Mouse (Mus musculus): ENCODE data around the gene Rptor. TPM values are rescaled to one million over a fixed set of nuclear protein-coding genes. Genes with fewer than 3 reads are reported as not detected.

Rptor gene
- polyA plus RNA-seq, 1 experiment from 2014 or later = 9.1 TPM

DNA sequence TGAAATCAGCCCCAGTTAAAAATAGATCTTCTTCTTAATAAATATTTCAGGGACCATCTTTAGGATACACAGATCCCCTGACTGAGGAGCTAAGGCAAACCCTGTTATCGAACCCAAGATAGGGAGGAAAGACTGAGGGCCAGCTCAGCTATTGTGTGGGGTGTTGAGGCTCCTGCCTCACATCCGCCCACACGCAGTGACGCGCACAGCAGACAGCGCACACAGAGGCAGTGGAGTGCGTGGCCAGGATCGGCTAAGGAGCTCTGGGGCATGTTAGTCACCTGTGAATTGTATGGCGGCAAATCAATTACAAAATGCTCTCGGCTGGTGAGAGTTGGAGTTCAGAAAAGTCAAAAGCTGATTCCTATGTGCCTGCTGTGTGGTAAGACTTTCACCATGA lies 37.0 kb upstream of the Rptor start:
- no peak overlapping the region for H3K4me2 ChIP-seq (replicated peaks; ENCODE audit: low read depth, low read length)
- H3K9ac ChIP-seq (replicated peaks; ENCODE audit: low read length) = no peak overlapping the region
- H3K9me3 ChIP-seq (ENCODE audit: low read length) = no peaks in the 10 kb centered on the region
- H3K4me1 ChIP-seq (ENCODE audit: insufficient read depth, low read length) = 0 out of 2 replicates have a peak, but pooled peaks cover 4% of the 10 kb centered on the region
- no peak overlapping the region for H3K4me3 ChIP-seq (ENCODE audit: low read length)
- no peaks in the 10 kb centered on the region for H3K36me3 ChIP-seq (ENCODE audit: insufficient read depth, low read length)
- peaks cover 4% of the 10 kb centered on the region; the same call in 1 of the 2 replicates for H3K27me3 ChIP-seq (ENCODE audit: insufficient read depth, low read length)
- 32% methylated on average over 10 of the region's 10 CpGs for WGBS
- no peak overlapping the region for H3K27ac ChIP-seq (ENCODE audit: low read length)
- ATAC-seq (ENCODE audit: low FRiP score, low TSS enrichment) = no peak

DNA sequence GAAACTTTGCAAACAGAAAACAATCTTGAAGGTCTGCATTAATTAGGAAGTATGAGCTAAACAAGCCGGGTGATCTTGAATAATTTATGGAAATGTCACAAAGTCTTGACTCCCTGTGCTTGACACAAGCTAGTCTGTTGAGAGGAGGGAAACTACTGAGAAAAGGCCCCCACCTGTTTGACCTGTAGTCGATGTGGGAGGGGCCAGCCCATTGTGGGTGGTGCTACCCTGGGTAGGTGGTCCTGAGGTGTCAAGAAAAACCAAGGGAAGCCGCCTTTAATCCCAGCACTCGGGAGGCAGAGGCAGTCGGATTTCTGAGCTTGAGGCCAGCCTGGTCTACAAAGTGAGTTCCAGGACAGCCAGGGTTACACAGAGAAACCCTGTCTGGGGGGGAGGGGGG lies 36.5 kb upstream of the Rptor start:
- Histone ChIP-seq H3K36me3 (ENCODE audit: insufficient read depth, low read length) (no peaks in the 10 kb centered on the region), H3K9ac (replicated peaks; ENCODE audit: low read length) (no peak overlapping the region), H3K27ac (ENCODE audit: low read length) (no peak overlapping the region), H3K4me1 (ENCODE audit: insufficient read depth, low read length) (0 out of 2 replicates have a peak, but pooled peaks cover 4% of the 10 kb centered on the region), H3K4me3 (ENCODE audit: low read length) (no peak overlapping the region), H3K4me2 (replicated peaks; ENCODE audit: low read depth, low read length) (no peak overlapping the region), H3K9me3 (ENCODE audit: low read length) (no peaks in the 10 kb centered on the region), H3K27me3 (ENCODE audit: insufficient read depth, low read length) (peaks cover 4% of the 10 kb centered on the region; the same call in 1 of the 2 replicates)
- no peak for ATAC-seq (ENCODE audit: low FRiP score, low TSS enrichment)
- 64% methylated on average over 5 of the region's 5 CpGs for WGBS

- WGBS = 58% methylated on average over 15 of the region's 15 CpGs
- Histone ChIP-seq H3K9me3 (ENCODE audit: low read length) (no peaks in the 10 kb centered on the region), H3K27me3 (ENCODE audit: insufficient read depth, low read length) (no peaks in the 10 kb centered on the region), H3K36me3 (ENCODE audit: insufficient read depth, low read length) (no peaks in the 10 kb centered on the region), H3K27ac (ENCODE audit: low read length) (no peak overlapping the region), H3K4me3 (ENCODE audit: low read length) (no peak overlapping the region), H3K9ac (replicated peaks; ENCODE audit: low read length) (no peak overlapping the region; the same call in 1 of the 2 replicates), H3K4me2 (replicated peaks; ENCODE audit: low read depth, low read length) (no peak overlapping the region), H3K4me1 (ENCODE audit: insufficient read depth, low read length) (no peaks in the 10 kb centered on the region)
- no peak for ATAC-seq (ENCODE audit: low FRiP score, low TSS enrichment)
These were observed 30.2 kb upstream of the Rptor start for GRCm38 (mm10) chr11:119572316-119573010.

DNA sequence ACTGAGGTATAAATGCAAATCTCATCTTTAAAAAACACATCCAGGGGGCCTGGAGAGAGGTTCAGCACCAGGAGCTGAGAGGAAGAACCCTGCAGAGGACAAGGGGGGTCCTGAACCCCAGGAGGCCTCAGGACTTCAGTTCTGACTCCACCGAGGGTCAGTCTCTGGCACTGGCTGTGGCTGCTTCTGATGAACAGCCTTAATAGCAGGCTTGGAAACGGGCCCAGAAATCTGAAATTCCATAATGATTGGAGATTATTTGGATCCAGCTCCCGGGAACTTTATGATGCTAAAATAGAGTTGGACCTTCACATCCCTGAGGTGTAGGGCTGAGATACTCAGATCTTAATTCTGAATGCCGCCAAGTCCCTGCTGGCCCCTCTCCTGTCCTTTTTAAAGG lies 25.9 kb upstream of the Rptor start:
- ATAC-seq (ENCODE audit: low FRiP score, low TSS enrichment) = no peak
- Histone ChIP-seq H3K4me1 (ENCODE audit: insufficient read depth, low read length) (no peaks in the 10 kb centered on the region), H3K9ac (replicated peaks; ENCODE audit: low read length) (no peak overlapping the region), H3K4me2 (replicated peaks; ENCODE audit: low read depth, low read length) (no peak overlapping the region), H3K27ac (ENCODE audit: low read length) (no peak overlapping the region), H3K36me3 (ENCODE audit: insufficient read depth, low read length) (no peaks in the 10 kb centered on the region), H3K9me3 (ENCODE audit: low read length) (no peaks in the 10 kb centered on the region), H3K27me3 (ENCODE audit: insufficient read depth, low read length) (no peaks in the 10 kb centered on the region), H3K4me3 (ENCODE audit: low read length) (no peak overlapping the region)
- WGBS = 26% methylated on average over 4 of the region's 4 CpGs

- Histone ChIP-seq H3K9me3 (ENCODE audit: low read length) (no peaks in the 10 kb centered on the region), H3K9ac (replicated peaks; ENCODE audit: low read length) (no peak overlapping the region), H3K27ac (ENCODE audit: low read length) (no peak overlapping the region), H3K36me3 (ENCODE audit: insufficient read depth, low read length) (no peaks in the 10 kb centered on the region), H3K4me3 (ENCODE audit: low read length) (no peak overlapping the region), H3K27me3 (ENCODE audit: insufficient read depth, low read length) (no peaks in the 10 kb centered on the region), H3K4me2 (replicated peaks; ENCODE audit: low read depth, low read length) (no peak overlapping the region), H3K4me1 (ENCODE audit: insufficient read depth, low read length) (no peaks in the 10 kb centered on the region)
- 85% methylated on average over 2 of the region's 2 CpGs for WGBS
- ATAC-seq (ENCODE audit: low FRiP score, low TSS enrichment) = no peak
These were observed 25.0 kb upstream of the Rptor start for GRCm38 (mm10) chr11:119577721-119578120.

DNA sequence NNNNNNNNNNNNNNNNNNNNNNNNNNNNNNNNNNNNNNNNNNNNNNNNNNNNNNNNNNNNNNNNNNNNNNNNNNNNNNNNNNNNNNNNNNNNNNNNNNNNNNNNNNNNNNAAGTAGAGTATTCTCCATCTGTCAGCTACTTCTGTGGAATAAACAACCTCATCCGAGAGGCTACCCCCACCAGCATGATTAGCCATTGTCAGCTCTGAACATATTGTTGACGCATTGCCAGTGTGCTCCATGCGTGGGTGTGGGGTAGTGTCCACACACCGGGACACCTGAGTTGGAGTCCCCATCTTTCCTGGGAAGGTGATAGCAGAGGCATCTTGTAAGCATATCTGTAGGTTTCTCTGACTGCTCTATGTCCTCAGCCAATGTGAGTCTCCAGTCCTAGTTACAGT lies 16.2 kb upstream of the Rptor start:
- Histone ChIP-seq H3K4me3 (ENCODE audit: low read length) (no peak overlapping the region), H3K36me3 (ENCODE audit: insufficient read depth, low read length) (no peaks in the 10 kb centered on the region), H3K4me1 (ENCODE audit: insufficient read depth, low read length) (no peaks in the 10 kb centered on the region), H3K9me3 (ENCODE audit: low read length) (no peaks in the 10 kb centered on the region), H3K27ac (ENCODE audit: low read length) (no peak overlapping the region), H3K9ac (replicated peaks; ENCODE audit: low read length) (no peak overlapping the region), H3K27me3 (ENCODE audit: insufficient read depth, low read length) (no peaks in the 10 kb centered on the region), H3K4me2 (replicated peaks; ENCODE audit: low read depth, low read length) (no peak overlapping the region)
- 55% methylated on average over 4 of the region's 4 CpGs for WGBS
- no peak for ATAC-seq (ENCODE audit: low FRiP score, low TSS enrichment)

GRCm38 (mm10) chr11:119587112-119587511 lies 15.6 kb upstream of the Rptor start:
- H3K9me3 ChIP-seq (ENCODE audit: low read length) = no peaks in the 10 kb centered on the region
- H3K4me1 ChIP-seq (ENCODE audit: insufficient read depth, low read length) = no peaks in the 10 kb centered on the region
- no peak overlapping the region for H3K27ac ChIP-seq (ENCODE audit: low read length)
- H3K4me2 ChIP-seq (replicated peaks; ENCODE audit: low read depth, low read length) = no peak overlapping the region
- H3K4me3 ChIP-seq (ENCODE audit: low read length) = no peak overlapping the region
- 31% methylated on average over 5 of the region's 5 CpGs for WGBS
- no peaks in the 10 kb centered on the region for H3K27me3 ChIP-seq (ENCODE audit: insufficient read depth, low read length)
- no peak overlapping the region for H3K9ac ChIP-seq (replicated peaks; ENCODE audit: low read length)
- H3K36me3 ChIP-seq (ENCODE audit: insufficient read depth, low read length) = no peaks in the 10 kb centered on the region
- no peak for ATAC-seq (ENCODE audit: low FRiP score, low TSS enrichment)

DNA sequence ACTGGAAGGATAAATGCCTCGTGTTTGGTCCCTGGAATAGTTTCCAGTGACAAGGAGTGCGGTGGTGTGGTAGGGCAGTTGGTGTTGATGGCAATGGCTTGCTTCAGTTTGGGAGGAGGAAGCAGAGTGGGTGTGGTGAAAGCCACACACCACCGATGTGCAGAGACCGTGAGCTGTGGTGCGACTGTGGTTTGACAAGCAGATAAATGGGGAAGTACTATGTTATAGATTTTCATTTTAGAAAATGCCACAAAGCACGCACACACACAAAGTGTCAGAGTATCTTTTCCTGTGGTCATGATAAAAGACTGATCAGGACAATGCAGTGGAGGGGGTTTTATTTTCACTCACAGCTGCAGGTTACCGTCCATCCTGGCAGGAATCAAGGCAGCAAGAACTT lies 13.5 kb upstream of the Rptor start:
- H3K27me3 ChIP-seq (ENCODE audit: insufficient read depth, low read length) = peaks cover 2% of the 10 kb centered on the region; the same call in 1 of the 2 replicates
- no peak overlapping the region for H3K9ac ChIP-seq (replicated peaks; ENCODE audit: low read length)
- H3K27ac ChIP-seq (ENCODE audit: low read length) = no peak overlapping the region
- 0 out of 2 replicates have a peak, but pooled peaks cover 4% of the 10 kb centered on the region for H3K4me1 ChIP-seq (ENCODE audit: insufficient read depth, low read length)
- H3K4me3 ChIP-seq (ENCODE audit: low read length) = no peak overlapping the region
- H3K36me3 ChIP-seq (ENCODE audit: insufficient read depth, low read length) = no peaks in the 10 kb centered on the region
- no peak overlapping the region for H3K4me2 ChIP-seq (replicated peaks; ENCODE audit: low read depth, low read length)
- ATAC-seq (ENCODE audit: low FRiP score, low TSS enrichment) = no peak
- WGBS = 85% methylated on average over 7 of the region's 7 CpGs
- H3K9me3 ChIP-seq (ENCODE audit: low read length) = no peaks in the 10 kb centered on the region

DNA sequence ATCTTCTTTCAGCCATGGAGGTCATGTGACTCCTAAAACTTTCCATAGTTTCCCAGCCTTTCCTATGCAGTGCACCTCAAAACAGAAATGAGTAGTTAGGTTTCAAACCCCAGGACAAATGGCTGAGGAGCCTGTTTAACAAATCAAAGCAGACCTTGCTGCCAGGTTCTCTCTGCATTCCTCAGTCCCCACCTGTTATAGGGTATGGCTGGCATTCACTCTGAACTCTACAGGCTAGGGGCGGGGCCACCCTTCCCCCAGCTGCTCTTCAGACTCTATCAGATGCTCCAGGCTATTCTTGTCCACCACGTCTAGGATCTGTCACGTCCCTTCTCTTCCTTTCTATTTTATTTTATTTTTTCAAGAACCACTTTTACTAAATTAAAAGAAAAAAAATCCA lies 8.7 kb upstream of the Rptor start:
- no peak for ATAC-seq (ENCODE audit: low FRiP score, low TSS enrichment)
- 38% methylated on average over 3 of the region's 3 CpGs for WGBS
- peaks cover 2% of the 10 kb centered on the region; the same call in 1 of the 2 replicates for H3K27me3 ChIP-seq (ENCODE audit: insufficient read depth, low read length)

DNA sequence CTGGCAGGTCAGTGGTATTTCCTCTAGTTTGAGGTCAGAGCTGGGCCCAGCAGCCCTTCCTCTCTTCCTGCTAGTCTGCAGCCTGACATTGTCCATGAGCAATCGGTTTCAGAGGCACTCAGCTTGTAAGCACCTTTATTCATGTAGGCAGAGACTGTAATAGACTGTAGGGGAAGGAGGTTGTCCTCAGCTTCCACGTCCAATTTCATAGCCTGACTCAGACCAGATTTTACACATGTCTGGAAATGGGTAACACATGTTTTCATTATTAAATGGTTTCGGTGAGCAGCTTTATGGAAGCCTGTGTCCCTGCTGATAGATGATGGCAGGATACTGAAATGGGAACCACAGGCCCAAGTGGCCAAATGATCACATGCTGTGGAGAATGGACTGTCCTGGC lies 3.8 kb upstream of the Rptor start:
- ATAC-seq (ENCODE audit: low FRiP score, low TSS enrichment) = no peak
- 67% methylated on average over 3 of the region's 3 CpGs for WGBS
- Histone ChIP-seq H3K36me3 (ENCODE audit: insufficient read depth, low read length) (no peaks in the 10 kb centered on the region), H3K27ac (ENCODE audit: low read length) (no peak overlapping the region), H3K4me2 (replicated peaks; ENCODE audit: low read depth, low read length) (no peak overlapping the region), H3K27me3 (ENCODE audit: insufficient read depth, low read length) (no peaks in the 10 kb centered on the region; the same call in 1 of the 2 replicates), H3K9me3 (ENCODE audit: low read length) (no peaks in the 10 kb centered on the region), H3K9ac (replicated peaks; ENCODE audit: low read length) (no peak overlapping the region), H3K4me3 (ENCODE audit: low read length) (no peak overlapping the region), H3K4me1 (ENCODE audit: insufficient read depth, low read length) (peaks cover 5% of the 10 kb centered on the region; the same call in 1 of the 2 replicates)

More for the DNA sequence above, 8.7 kb upstream of the Rptor start:
- Histone ChIP-seq H3K9me3 (ENCODE audit: low read length) (no peaks in the 10 kb centered on the region), H3K4me3 (ENCODE audit: low read length) (no peak overlapping the region), H3K9ac (replicated peaks; ENCODE audit: low read length) (no peak overlapping the region), H3K27ac (ENCODE audit: low read length) (no peak overlapping the region), H3K4me2 (replicated peaks; ENCODE audit: low read depth, low read length) (no peak overlapping the region), H3K4me1 (ENCODE audit: insufficient read depth, low read length) (0 out of 2 replicates have a peak, but pooled peaks cover 4% of the 10 kb centered on the region), H3K36me3 (ENCODE audit: insufficient read depth, low read length) (no peaks in the 10 kb centered on the region)
